Mouse (Mus musculus) hindbrain, postnatal 0 days (tissue): Measurements from ENCODE around the gene Mink1. TPM values are rescaled to one million over a fixed set of nuclear protein-coding genes. Genes with fewer than 3 reads are reported as not detected.

ENCODE experiments used
- ATAC-seq: fragments of 200-750 bp; cut with Nextera tagmentation; 2 replicates; pipeline ENCODE4 v1.8.0; 2017; ENCODE audit warnings: mild to moderate bottlenecking, moderate TSS enrichment, moderate library complexity
- DNase-seq: peaks from one replicate; pipeline ENCODE4 v3.0.0-alpha.2; 2015; ENCODE audit warnings: low spot score
- H3K27ac ChIP-seq: fragments of 300-500 bp; sonication (generic); 2 replicates; pipeline ENCODE4 v1.5.1; 2014; ENCODE audit warnings: mild to moderate bottlenecking
- H3K27me3 ChIP-seq: fragments of 300-500 bp; sonication (generic); 2 replicates; pipeline ENCODE4 v1.6.1; 2014; ENCODE audit warnings: low read length, mixed read lengths; ENCODE audit not compliant: insufficient read depth
- H3K36me3 ChIP-seq: fragments of 300-500 bp; sonication (generic); 2 replicates; pipeline ENCODE4 v1.6.1; 2014; ENCODE audit warnings: low read length, mixed read lengths; ENCODE audit not compliant: insufficient read depth
- H3K4me1 ChIP-seq: fragments of 300-500 bp; sonication (generic); 2 replicates; pipeline ENCODE4 v1.6.1; 2014; ENCODE audit warnings: antibody characterized with exemption, low read length, mixed read lengths; ENCODE audit not compliant: insufficient read depth
- H3K4me2 ChIP-seq: fragments of 300-500 bp; sonication (generic); 2 replicates; pipeline ENCODE4 v1.6.1; 2014; ENCODE audit warnings: low read depth, mild to moderate bottlenecking, low read length, moderate library complexity, mixed read lengths
- H3K4me3 ChIP-seq: fragments of 300-500 bp; sonication (generic); 2 replicates; pipeline ENCODE4 v1.5.1; 2014; ENCODE audit warnings: low read length
- H3K9ac ChIP-seq: fragments of 300-500 bp; sonication (generic); replicated peaks from 2 replicates; pipeline ENCODE4 v1.6.1; 2014; ENCODE audit warnings: mild to moderate bottlenecking, low read length, moderate library complexity, mixed read lengths
- H3K9me3 ChIP-seq: fragments of 300-500 bp; sonication (generic); 2 replicates; pipeline ENCODE4 v1.6.1; 2016; ENCODE audit warnings: low read length, mixed read lengths
- CTCF ChIP-seq: IDR thresholded peaks from 2 replicates; pipeline ENCODE4 v1.5.1; 2016; ENCODE audit warnings: antibody characterized with exemption, control low read depth, low read depth
- WGBS: fragments of 180-500 bp; shearing (Covaris S2); extraction: QIAGEN DNeasy Blood & Tissue Kit; methylation state at CpG from one replicate; pipeline ENCODE4 v1.1.7; 2014; 5-methylcytosine and 5-hydroxymethylcytosine counted together
- polyA plus RNA-seq: library from polyadenylated mRNA; unstranded; fragments of >200 nt; fragmentation: Nextera tagmentation; extraction: Ambion mirVana; gene quantifications from 2 replicates; pipeline ENCODE4 v1.2.1, GENCODE M21; 2015
- total RNA-seq: library from RNA; depleted of rRNA; stranded (reverse); fragments of >200 nt; gene quantifications from 2 replicates; pipeline ENCODE4 v1.2.3, GENCODE M21; 2014; rRNA removed

Mink1 gene
- total and polyA plus RNA-seq, 2 experiments from 2014 or later, result 13.6 to 73.3 TPM

GRCm38 (mm10) chr11:70657991-70658390 is 95.3 kb downstream of the Mink1 start:
- DNase-seq, result no peak
- WGBS, result 64% methylated on average over 9 of the region's 9 CpGs
- H3K4me1 ChIP-seq, result 0 out of 2 replicates have a peak, but pooled peaks cover 7% of the 10 kb centered on the region
- H3K27me3 ChIP-seq, result no peaks in the 10 kb centered on the region
- ATAC-seq, result no peak
- no peak for TF ChIP-seq CTCF
- H3K4me2 ChIP-seq, result no peak overlapping the region
- H3K27ac ChIP-seq, result no peak overlapping the region
- no peaks in the 10 kb centered on the region for H3K9me3 ChIP-seq
- peaks cover 11% of the 10 kb centered on the region; the same call in 1 of the 2 replicates for H3K36me3 ChIP-seq
- no peak overlapping the region for H3K4me3 ChIP-seq
- 0 out of 2 replicates have a peak overlapping the region, but pooled peaks have one; percentile 1 for H3K9ac ChIP-seq

DNA sequence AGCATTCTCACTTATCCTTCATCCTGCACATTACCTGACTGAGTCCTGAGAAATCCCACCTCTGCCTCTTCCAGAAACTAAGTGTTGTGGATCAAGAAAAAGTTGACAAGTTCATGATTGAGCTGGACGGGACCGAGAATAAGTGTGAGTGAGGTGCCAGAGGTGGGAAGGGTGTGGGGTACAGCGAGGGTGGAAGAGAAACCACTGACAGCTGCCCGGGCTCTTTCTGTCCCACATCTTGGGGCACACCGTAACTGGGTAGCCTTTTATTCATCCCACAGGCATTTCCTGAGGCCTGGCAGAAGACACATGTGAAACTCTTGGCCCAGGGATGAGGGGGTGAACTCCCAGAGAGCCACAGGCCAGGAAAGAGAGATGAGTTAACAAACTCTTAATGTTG is 95.8 kb downstream of the Mink1 start:
- Histone ChIP-seq H3K27me3 (no peaks in the 10 kb centered on the region), H3K4me2 (no peak overlapping the region), H3K9ac (no peak overlapping the region), H3K4me1 (0 out of 2 replicates have a peak, but pooled peaks cover 5% of the 10 kb centered on the region), H3K9me3 (no peaks in the 10 kb centered on the region), H3K4me3 (no peak overlapping the region), H3K36me3 (peaks cover 15% of the 10 kb centered on the region; the same call in 1 of the 2 replicates), H3K27ac (no peak overlapping the region)
- WGBS, result 83% methylated on average over 5 of the region's 5 CpGs
- TF ChIP-seq CTCF, result no peak
- ATAC-seq (no peak), DNase-seq (no peak)

GRCm38 (mm10) chr11:70658942-70659341 is 96.3 kb downstream of the Mink1 start:
- Histone ChIP-seq H3K4me3 (no peak overlapping the region), H3K27ac (no peak overlapping the region), H3K9me3 (no peaks in the 10 kb centered on the region), H3K9ac (no peak overlapping the region), H3K4me2 (no peak overlapping the region), H3K36me3 (peaks cover 19% of the 10 kb centered on the region), H3K4me1 (0 out of 2 replicates have a peak, but pooled peaks cover 5% of the 10 kb centered on the region), H3K27me3 (no peaks in the 10 kb centered on the region)
- no peak for DNase-seq
- WGBS, result 78% methylated on average over 8 of the region's 8 CpGs
- no peak for TF ChIP-seq CTCF
- no peak for ATAC-seq

- Histone ChIP-seq H3K9me3 (no peaks in the 10 kb centered on the region), H3K9ac (no peak overlapping the region), H3K27ac (no peak overlapping the region), H3K4me1 (0 out of 2 replicates have a peak, but pooled peaks cover 5% of the 10 kb centered on the region), H3K36me3 (peaks cover 32% of the 10 kb centered on the region), H3K4me3 (no peak overlapping the region), H3K27me3 (no peaks in the 10 kb centered on the region), H3K4me2 (no peak overlapping the region)
- 86% methylated on average over 8 of the region's 8 CpGs for WGBS
- no peak for ATAC-seq
- no peak for TF ChIP-seq CTCF
- no peak for DNase-seq
Observed at GRCm38 (mm10) chr11:70660571-70660970, 97.9 kb downstream of the Mink1 start.

DNA sequence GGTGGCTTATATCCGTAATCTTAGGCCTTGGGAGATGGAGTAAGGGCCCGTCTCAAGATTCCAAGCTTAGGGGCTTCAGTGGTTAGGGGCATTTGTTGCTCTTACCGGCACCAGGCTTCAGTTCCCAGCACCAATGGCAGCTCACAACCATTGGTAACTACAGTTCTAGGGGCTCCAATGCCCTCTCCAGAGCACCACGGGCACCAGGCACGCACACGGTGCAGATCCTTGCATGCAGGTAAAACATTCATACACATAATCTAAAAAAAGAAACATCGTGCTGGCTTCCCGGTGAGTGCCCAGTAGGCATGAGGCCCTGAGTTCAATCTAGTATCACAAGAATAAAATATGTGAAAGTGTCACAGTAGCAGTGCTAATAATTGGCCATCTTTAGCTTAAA is 100.4 kb downstream of the Mink1 start:
- Histone ChIP-seq H3K27me3 (no peaks in the 10 kb centered on the region), H3K4me2 (no peak overlapping the region), H3K9me3 (no peaks in the 10 kb centered on the region), H3K4me1 (peaks cover 4% of the 10 kb centered on the region; the same call in 1 of the 2 replicates), H3K36me3 (peaks cover 32% of the 10 kb centered on the region), H3K27ac (no peak overlapping the region), H3K4me3 (no peak overlapping the region), H3K9ac (no peak overlapping the region)
- DNase-seq (no peak), ATAC-seq (no peak)
- TF ChIP-seq CTCF, result no peak
- WGBS, result 91% methylated on average over 8 of the region's 8 CpGs

GRCm38 (mm10) chr11:70663957-70664356 is 101.3 kb downstream of the Mink1 start:
- 83% methylated on average over 6 of the region's 6 CpGs for WGBS
- peaks cover 32% of the 10 kb centered on the region for H3K36me3 ChIP-seq

More at GRCm38 (mm10) chr11:70663957-70664356, 101.3 kb downstream of the Mink1 start:
- peaks cover 4% of the 10 kb centered on the region; the same call in 1 of the 2 replicates for H3K4me1 ChIP-seq
- DNase-seq, result no peak
- TF ChIP-seq CTCF, result no peak
- no peak overlapping the region for H3K27ac ChIP-seq
- ATAC-seq, result no peak
- H3K9ac ChIP-seq, result no peak overlapping the region
- no peak overlapping the region for H3K4me2 ChIP-seq
- no peak overlapping the region for H3K4me3 ChIP-seq
- no peaks in the 10 kb centered on the region for H3K9me3 ChIP-seq
- no peaks in the 10 kb centered on the region for H3K27me3 ChIP-seq

Other genes starting within 250 kb of the Mink1 start
- gene Alox12e, start 240.3 kb upstream of the Mink1 start, total RNA-seq, result not detected in 2 replicates
- gene Alox12e, start 240.3 kb upstream of the Mink1 start, polyA plus RNA-seq, result 0.08 and 0.09 TPM in 2 replicates
- gene Alox15, start 210.8 kb upstream of the Mink1 start, total RNA-seq, result not detected in 2 replicates
- gene Alox15, start 210.8 kb upstream of the Mink1 start, polyA plus RNA-seq, result 0.09 TPM in 1 of 2 replicates, not detected in the other
- 33.7 and 57.5 TPM in 2 replicates for gene Pelp1, start 152.8 kb upstream of the Mink1 start, total RNA-seq
- gene Pelp1, start 152.8 kb upstream of the Mink1 start, polyA plus RNA-seq, result 23.6 and 25.5 TPM in 2 replicates
- 83.3 and 106 TPM in 2 replicates for gene Arrb2, start 130.2 kb upstream of the Mink1 start, total RNA-seq
- gene Arrb2, start 130.2 kb upstream of the Mink1 start, polyA plus RNA-seq, result 51.9 and 56.3 TPM in 2 replicates
- 22.9 and 23.7 TPM in 2 replicates for gene Med11, start 111.0 kb upstream of the Mink1 start, total RNA-seq
- 29.3 and 30.5 TPM in 2 replicates for gene Med11, start 111.0 kb upstream of the Mink1 start, polyA plus RNA-seq
- gene Zmynd15, start 103.4 kb upstream of the Mink1 start, total RNA-seq, result 0.11 and 1.2 TPM in 2 replicates
- gene Zmynd15, start 103.4 kb upstream of the Mink1 start, polyA plus RNA-seq, result 0.39 and 0.96 TPM in 2 replicates
- gene Cxcl16, start 102.9 kb upstream of the Mink1 start, total RNA-seq, result 2.8 and 3.3 TPM in 2 replicates
- 3.4 and 4.1 TPM in 2 replicates for gene Cxcl16, start 102.9 kb upstream of the Mink1 start, polyA plus RNA-seq
- 4.9 and 17.1 TPM in 2 replicates for gene Tm4sf5, start 57.6 kb upstream of the Mink1 start, total RNA-seq
- 6.9 and 8.6 TPM in 2 replicates for gene Tm4sf5, start 57.6 kb upstream of the Mink1 start, polyA plus RNA-seq
- gene Vmo1, start 48.3 kb upstream of the Mink1 start, total RNA-seq, result not detected in 2 replicates
- gene Vmo1, start 48.3 kb upstream of the Mink1 start, polyA plus RNA-seq, result not detected in 2 replicates
- gene Gltpd2, start 43.7 kb upstream of the Mink1 start, total RNA-seq, result not detected in 2 replicates
- gene Gltpd2, start 43.7 kb upstream of the Mink1 start, polyA plus RNA-seq, result 0.24 and 0.31 TPM in 2 replicates
- 409 and 504 TPM in 2 replicates for gene Psmb6, start 37.5 kb upstream of the Mink1 start, total RNA-seq
- 829 and 887 TPM in 2 replicates for gene Psmb6, start 37.5 kb upstream of the Mink1 start, polyA plus RNA-seq
- not detected in 2 replicates for gene Gm40193, start 29.9 kb upstream of the Mink1 start, total RNA-seq
- not detected in 2 replicates for gene Gm40193, start 29.9 kb upstream of the Mink1 start, polyA plus RNA-seq
- gene Pld2, start 22.8 kb upstream of the Mink1 start, total RNA-seq, result 46.0 and 64.3 TPM in 2 replicates
- 17.7 and 19.1 TPM in 2 replicates for gene Pld2, start 22.8 kb upstream of the Mink1 start, polyA plus RNA-seq
- not detected in 2 replicates for gene 4930544D05Rik, start 53.0 kb downstream of the Mink1 start, total RNA-seq
- not detected in 2 replicates for gene 4930544D05Rik, start 53.0 kb downstream of the Mink1 start, polyA plus RNA-seq
- gene Chrne, start 56.3 kb downstream of the Mink1 start, total RNA-seq, result 4.5 TPM in 1 of 2 replicates, not detected in the other
- 0.42 and 0.59 TPM in 2 replicates for gene Chrne, start 56.3 kb downstream of the Mink1 start, polyA plus RNA-seq
- gene Gp1ba, start 76.2 kb downstream of the Mink1 start, total RNA-seq, result not detected in 2 replicates
- 0.24 and 0.42 TPM in 2 replicates for gene Gp1ba, start 76.2 kb downstream of the Mink1 start, polyA plus RNA-seq
- 70.2 and 87.3 TPM in 2 replicates for gene Rnf167, start 84.4 kb downstream of the Mink1 start, total RNA-seq
- gene Rnf167, start 84.4 kb downstream of the Mink1 start, polyA plus RNA-seq, result 100 and 105 TPM in 2 replicates
- gene Slc25a11, start 84.6 kb downstream of the Mink1 start, total RNA-seq, result 154 and 160 TPM in 2 replicates
- 168 and 171 TPM in 2 replicates for gene Slc25a11, start 84.6 kb downstream of the Mink1 start, polyA plus RNA-seq
- gene Pfn1, start 91.8 kb downstream of the Mink1 start, total RNA-seq, result 460 and 560 TPM in 2 replicates
- gene Pfn1, start 91.8 kb downstream of the Mink1 start, polyA plus RNA-seq, result 606 and 634 TPM in 2 replicates
- 12.4 and 17.7 TPM in 2 replicates for gene Eno3, start 94.3 kb downstream of the Mink1 start, total RNA-seq
- 5.9 and 8.3 TPM in 2 replicates for gene Eno3, start 94.3 kb downstream of the Mink1 start, polyA plus RNA-seq
- 31.9 and 43.1 TPM in 2 replicates for gene Spag7, start 106.5 kb downstream of the Mink1 start, total RNA-seq
- 138 and 142 TPM in 2 replicates for gene Spag7, start 106.5 kb downstream of the Mink1 start, polyA plus RNA-seq
- 23.2 and 26.7 TPM in 2 replicates for gene Camta2, start 125.2 kb downstream of the Mink1 start, total RNA-seq
- 24.5 and 24.6 TPM in 2 replicates for gene Camta2, start 125.2 kb downstream of the Mink1 start, polyA plus RNA-seq
- 0.72 and 0.94 TPM in 2 replicates for gene Inca1, start 137.3 kb downstream of the Mink1 start, total RNA-seq
- gene Inca1, start 137.3 kb downstream of the Mink1 start, polyA plus RNA-seq, result 2.3 and 3.1 TPM in 2 replicates
- 27.3 and 31.5 TPM in 2 replicates for gene Kif1c, start 137.7 kb downstream of the Mink1 start, total RNA-seq
- gene Kif1c, start 137.7 kb downstream of the Mink1 start, polyA plus RNA-seq, result 1.7 and 1.9 TPM in 2 replicates
- 6.8 and 9.8 TPM in 2 replicates for gene Zfp3, start 201.3 kb downstream of the Mink1 start, total RNA-seq
- gene Zfp3, start 201.3 kb downstream of the Mink1 start, polyA plus RNA-seq, result 10.2 and 11.2 TPM in 2 replicates
- not detected in 2 replicates for gene Scimp, start 249.7 kb downstream of the Mink1 start, total RNA-seq
- 0.14 TPM in 1 of 2 replicates, not detected in the other for gene Scimp, start 249.7 kb downstream of the Mink1 start, polyA plus RNA-seq